Mouse (Mus musculus) myocyte (in vitro differentiated cells): ENCODE measurements around the gene Ccl25. TPM values are rescaled to one million over a fixed set of nuclear protein-coding genes. Genes with fewer than 3 reads are reported as not detected.
A peak's percentile ranks its signal among the peaks of the same experiment; 100 is the strongest.

Experiments used
- H3K27me3 ChIP-seq: one replicate; pipeline ENCODE4 v1.6.1; 2011; ENCODE audit not compliant: control insufficient read depth, insufficient read depth, insufficient read length
- H3K36me3 ChIP-seq: one replicate; pipeline ENCODE4 v1.6.1; 2011; ENCODE audit not compliant: control insufficient read depth, insufficient read depth
- H3K4me2 ChIP-seq: one replicate; pipeline ENCODE4 v1.6.1; 2011; ENCODE audit warnings: low read depth, control low read depth
- H3K4me3 ChIP-seq: one replicate; pipeline ENCODE4 v1.5.1; 2011; ENCODE audit warnings: mild to moderate bottlenecking, control low read depth, moderate library complexity
- H3K79me2 ChIP-seq: one replicate; pipeline ENCODE4 v1.6.1; 2011; ENCODE audit not compliant: control insufficient read depth, insufficient read depth
- H3ac ChIP-seq: one replicate; pipeline ENCODE4 v1.6.1; 2011; ENCODE audit not compliant: control insufficient read depth, insufficient read length
- CEBPB ChIP-seq: IDR thresholded peaks from 2 replicates; pipeline ENCODE4 v1.6.1; 2011; ENCODE audit warnings: mild to moderate bottlenecking, moderate library complexity; ENCODE audit not compliant: poor library complexity, insufficient read depth, severe bottlenecking
- E2F4 ChIP-seq: IDR thresholded peaks from one replicate; pipeline ENCODE4 v1.6.1; 2011; ENCODE audit warnings: mild to moderate bottlenecking, control low read depth, moderate library complexity; ENCODE audit not compliant: insufficient read depth
- MAX ChIP-seq: IDR thresholded peaks from one replicate; pipeline ENCODE4 v1.6.1; 2011; ENCODE audit warnings: low read depth, mild to moderate bottlenecking, control low read depth
- MYOD1 ChIP-seq, 3 experiments: IDR thresholded peaks; one replicate each; pipeline ENCODE4 v1.6.1; 2011; ENCODE audit warnings: control low read depth in 2 of 3, low read depth in 2 of 3, mild to moderate bottlenecking in 2 of 3, moderate library complexity in 1 of 3; ENCODE audit not compliant: insufficient read length in 2 of 3, control insufficient read depth in 1 of 3
- MYOG ChIP-seq, 3 experiments: IDR thresholded peaks; one replicate each; pipeline ENCODE4 v1.6.1; 2011; ENCODE audit warnings: control low read depth in 2 of 3, low read depth in 2 of 3, mild to moderate bottlenecking in 2 of 3; ENCODE audit not compliant: insufficient read length in 2 of 3, control insufficient read depth in 1 of 3, insufficient read depth in 1 of 3
- POLR2A ChIP-seq: IDR thresholded peaks from one replicate; pipeline ENCODE4 v1.6.1; 2011; ENCODE audit warnings: low read depth, mild to moderate bottlenecking, control low read depth, moderate library complexity; ENCODE audit not compliant: insufficient read length
- POLR2AphosphoS2 ChIP-seq: IDR thresholded peaks from one replicate; pipeline ENCODE4 v1.6.1; 2011; ENCODE audit warnings: low read depth, control low read depth; ENCODE audit not compliant: insufficient read length
- REST ChIP-seq: IDR thresholded peaks from one replicate; pipeline ENCODE4 v1.6.1; 2011; ENCODE audit warnings: mild to moderate bottlenecking, control low read depth, moderate library complexity; ENCODE audit not compliant: insufficient read depth, insufficient read length
- SRF ChIP-seq: IDR thresholded peaks from one replicate; pipeline ENCODE4 v1.6.1; 2011; ENCODE audit warnings: low read depth; ENCODE audit not compliant: control insufficient read depth, insufficient read length
- TCF12 ChIP-seq: IDR thresholded peaks from one replicate; pipeline ENCODE4 v1.6.1; 2011; ENCODE audit warnings: mild to moderate bottlenecking, control low read depth; ENCODE audit not compliant: poor library complexity, insufficient read depth, severe bottlenecking
- TCF3 ChIP-seq: IDR thresholded peaks from one replicate; pipeline ENCODE4 v1.6.1; 2011; ENCODE audit warnings: low read depth, control low read depth; ENCODE audit not compliant: insufficient read length
- USF1 ChIP-seq: IDR thresholded peaks from one replicate; pipeline ENCODE4 v1.6.1; 2011; ENCODE audit warnings: low read depth, mild to moderate bottlenecking, control low read depth, moderate library complexity
- polyA plus RNA-seq: library from polyadenylated mRNA; unstranded; fragments of >200 nt; fragmentation: generic; extraction: Trizol; gene quantifications from one replicate; pipeline ENCODE4 v1.2.1, GENCODE M21; 2012; ENCODE audit warnings: missing spikeins

Ccl25 gene
- polyA plus RNA-seq, 1 experiment: 6.7 TPM

DNA sequence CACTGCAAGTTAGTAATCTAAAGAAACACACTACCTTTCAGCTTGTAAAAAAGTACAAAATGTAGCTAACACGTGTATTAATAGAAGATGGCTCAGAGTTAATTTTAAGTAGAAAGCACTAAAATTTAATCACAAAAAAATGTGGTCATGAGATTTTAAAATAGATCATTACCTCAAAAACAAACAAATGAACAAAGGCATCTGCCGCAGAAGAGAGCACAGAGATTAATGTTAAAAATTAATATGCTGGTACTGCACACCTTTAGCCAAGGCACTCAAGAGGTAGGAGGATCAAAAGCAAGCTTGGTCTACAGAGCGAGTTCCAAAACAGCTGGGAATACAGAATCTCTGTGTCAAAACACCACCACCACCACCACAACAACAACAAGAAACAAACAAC is 10.2 kb upstream of the Ccl25 start:
- H3K4me3 ChIP-seq: no peak overlapping the region
- peaks cover 95% of the 10 kb centered on the region for H3K79me2 ChIP-seq
- no peaks in the 10 kb centered on the region for H3K27me3 ChIP-seq
- no peak for TF ChIP-seq E2F4
- no peak for TF ChIP-seq USF1
- no peak for TF ChIP-seq TCF3
- no peak for TF ChIP-seq POLR2A
- no peak for TF ChIP-seq CEBPB
- no peak for TF ChIP-seq MYOD1 (IDR thresholded peaks at IDR 0.05; ENCODE audit: control insufficient read depth in 1 of 3, insufficient read length in 2 of 3, low read depth in 2 of 3)
- no peak for TF ChIP-seq MYOG (IDR thresholded peaks at IDR 0.05; ENCODE audit: control insufficient read depth in 1 of 3, insufficient read depth in 1 of 3, insufficient read length in 2 of 3, low read depth in 2 of 3)
- TF ChIP-seq SRF: no peak
- no peak for TF ChIP-seq POLR2AphosphoS2
- TF ChIP-seq TCF12: no peak
- TF ChIP-seq MAX: no peak
- no peak for TF ChIP-seq REST
- H3K36me3 ChIP-seq: peaks cover 25% of the 10 kb centered on the region
- no peak overlapping the region for H3K4me2 ChIP-seq
- no peak overlapping the region for H3ac ChIP-seq

DNA sequence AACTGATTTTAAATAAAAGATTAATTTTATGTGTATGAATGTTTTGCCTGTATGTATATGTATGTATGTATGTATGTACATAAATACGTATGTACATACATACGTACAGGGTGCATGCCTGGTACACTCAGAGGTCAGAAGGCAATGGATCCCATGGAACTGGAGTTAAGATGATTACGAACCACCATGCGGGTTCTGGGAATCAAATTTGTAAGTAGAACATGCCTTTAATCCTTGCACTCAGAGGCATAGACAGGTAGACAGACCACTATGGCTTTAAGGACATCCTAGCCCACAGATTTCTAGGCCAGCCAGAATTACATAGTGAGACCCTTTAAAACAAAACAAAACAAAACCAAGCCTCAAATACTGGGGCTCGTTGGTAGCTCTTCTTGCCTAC is 6.9 kb upstream of the Ccl25 start:
- Histone ChIP-seq H3K4me3 (no peak overlapping the region), H3K27me3 (no peaks in the 10 kb centered on the region), H3K36me3 (peaks cover 18% of the 10 kb centered on the region), H3ac (no peak overlapping the region), H3K4me2 (peak overlapping the region; percentile 61), H3K79me2 (peaks cover 100% of the 10 kb centered on the region)
- no peak for TF ChIP-seq E2F4
- TF ChIP-seq CEBPB: no peak
- no peak for TF ChIP-seq MYOG (IDR thresholded peaks at IDR 0.05; ENCODE audit: control insufficient read depth in 1 of 3, insufficient read depth in 1 of 3, insufficient read length in 2 of 3, low read depth in 2 of 3)
- TF ChIP-seq MYOD1 (IDR thresholded peaks at IDR 0.05; ENCODE audit: control insufficient read depth in 1 of 3, insufficient read length in 2 of 3, low read depth in 2 of 3): no peak
- TF ChIP-seq REST: no peak
- no peak for TF ChIP-seq USF1
- TF ChIP-seq POLR2AphosphoS2: no peak
- TF ChIP-seq MAX: no peak
- TF ChIP-seq POLR2A: no peak
- no peak for TF ChIP-seq TCF12
- TF ChIP-seq TCF3: no peak
- no peak for TF ChIP-seq SRF

DNA sequence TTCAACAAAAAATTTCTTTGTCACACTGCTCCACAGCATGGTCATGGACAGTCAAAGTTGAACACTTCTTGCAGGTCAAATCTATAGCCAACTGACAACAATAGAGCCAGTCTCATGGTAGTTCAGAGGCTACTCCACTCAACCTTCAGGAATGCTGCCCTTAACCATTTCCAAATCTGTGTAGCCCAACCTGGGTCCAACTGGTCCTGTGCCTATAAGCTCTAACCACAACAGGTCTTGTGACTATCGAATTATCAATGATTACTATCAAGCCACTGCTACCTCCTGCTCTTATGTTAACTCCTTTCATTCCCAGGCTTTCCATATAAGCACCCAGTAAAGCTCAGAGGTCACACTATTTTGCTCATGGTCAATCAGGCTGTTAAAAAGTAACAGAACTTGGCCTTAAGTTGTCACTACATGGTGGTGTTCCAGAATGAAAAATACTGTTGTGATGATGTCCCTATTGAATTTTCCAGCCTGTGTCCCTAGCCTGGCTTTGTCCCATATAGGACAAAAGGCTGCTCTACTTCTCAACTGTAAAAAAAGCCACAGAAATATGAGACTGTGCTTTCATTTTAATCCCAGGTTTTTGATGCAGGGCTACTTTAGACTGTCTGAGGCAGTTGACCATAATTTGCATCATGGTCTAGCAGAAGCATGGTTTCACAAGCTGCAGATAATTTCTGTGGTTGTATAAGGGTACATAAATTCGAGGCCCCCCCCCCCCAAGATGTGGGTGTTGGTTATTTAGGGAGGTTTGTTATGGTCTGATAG is 6.0 kb upstream of the Ccl25 start:
- Histone ChIP-seq H3K27me3 (no peaks in the 10 kb centered on the region), H3ac (no peak overlapping the region), H3K4me2 (peak overlapping the region; percentile 61), H3K79me2 (peaks cover 100% of the 10 kb centered on the region), H3K36me3 (peaks cover 18% of the 10 kb centered on the region), H3K4me3 (no peak overlapping the region)
- TF ChIP-seq SRF: no peak
- peak; percentile 50; the same call in 1 of the 2 replicates for TF ChIP-seq CEBPB
- no peak for TF ChIP-seq TCF12

DNA sequence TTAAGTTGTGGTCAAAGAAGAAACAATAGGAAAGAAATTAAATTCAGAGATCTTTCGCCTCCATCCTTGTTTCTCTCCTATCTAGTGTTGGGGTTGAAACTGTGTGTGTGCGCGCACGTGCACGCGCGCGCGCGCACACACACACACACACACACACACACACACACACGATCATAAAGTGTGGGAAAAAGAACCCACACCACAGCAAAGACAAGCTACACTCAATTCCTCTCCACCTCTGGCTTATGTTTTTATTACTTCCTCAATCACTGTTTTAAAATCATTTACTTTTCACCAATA is 5.5 kb upstream of the Ccl25 start:
- Histone ChIP-seq H3ac (no peak overlapping the region), H3K4me3 (no peak overlapping the region), H3K27me3 (no peaks in the 10 kb centered on the region), H3K4me2 (peak overlapping the region; percentile 61), H3K79me2 (peaks cover 100% of the 10 kb centered on the region), H3K36me3 (peaks cover 18% of the 10 kb centered on the region)
- TF ChIP-seq TCF3 (no peak), E2F4 (no peak), MYOG (IDR thresholded peaks at IDR 0.05; ENCODE audit: control insufficient read depth in 1 of 3, insufficient read depth in 1 of 3, insufficient read length in 2 of 3, low read depth in 2 of 3) (no peak), POLR2A (no peak), SRF (no peak), MYOD1 (IDR thresholded peaks at IDR 0.05; ENCODE audit: control insufficient read depth in 1 of 3, insufficient read length in 2 of 3, low read depth in 2 of 3) (no peak), REST (no peak), TCF12 (no peak), POLR2AphosphoS2 (no peak), MAX (no peak), CEBPB (no peak), USF1 (no peak)

DNA sequence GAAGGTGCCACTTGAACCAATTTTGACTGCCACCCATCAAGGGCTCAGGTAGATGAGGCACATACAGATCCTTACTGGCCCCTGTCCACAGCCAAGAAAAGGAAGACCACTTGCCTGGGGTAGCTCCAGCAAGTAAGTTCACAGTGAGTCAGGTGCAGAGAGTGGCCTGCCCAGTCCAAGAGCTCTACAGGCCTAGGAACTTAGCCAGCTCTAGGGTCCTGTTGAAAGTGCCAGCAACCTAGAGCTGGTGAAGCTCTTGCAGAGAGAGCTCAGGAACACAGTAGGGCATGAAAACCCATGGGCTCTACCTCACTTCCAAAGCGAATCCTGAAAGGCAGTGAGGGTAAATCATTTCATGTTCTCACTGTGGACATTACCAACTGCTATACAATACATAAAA is 4.6 kb upstream of the Ccl25 start:
- no peaks in the 10 kb centered on the region for H3K27me3 ChIP-seq
- peaks cover 94% of the 10 kb centered on the region for H3K79me2 ChIP-seq
- peak overlapping the region; percentile 61 for H3K4me2 ChIP-seq
- TF ChIP-seq SRF (no peak), REST (no peak), CEBPB (no peak), MYOG (IDR thresholded peaks at IDR 0.05; ENCODE audit: control insufficient read depth in 1 of 3, insufficient read depth in 1 of 3, insufficient read length in 2 of 3, low read depth in 2 of 3) (no peak), TCF3 (no peak), MAX (no peak), USF1 (no peak), POLR2A (no peak), POLR2AphosphoS2 (no peak), MYOD1 (IDR thresholded peaks at IDR 0.05; ENCODE audit: control insufficient read depth in 1 of 3, insufficient read length in 2 of 3, low read depth in 2 of 3) (no peak), E2F4 (no peak), TCF12 (no peak)
- H3K4me3 ChIP-seq: no peak overlapping the region
- peaks cover 18% of the 10 kb centered on the region for H3K36me3 ChIP-seq
- H3ac ChIP-seq: no peak overlapping the region
